Mouse (Mus musculus) adrenal gland, postnatal 4 days (tissue): ENCODE results near the gene Ubl5. TPM values are rescaled to one million over a fixed set of nuclear protein-coding genes. Genes with fewer than 3 reads are reported as not detected.
"Not testable (repeated sequence)": the region's sequence is repeated elsewhere in the genome, so short reads cannot be mapped to it uniquely, and the experiment has no call there.

Experiments
- DNase-seq, 2 experiments: peaks; one replicate each; pipeline ENCODE4 v3.0.0; 2021 to 2022; ENCODE audit warnings: low spot score in 2 of 2, mixed read lengths in 2 of 2
- total RNA-seq, 2 experiments: library from RNA; stranded (reverse); gene quantifications; 2 replicates each; pipeline ENCODE4 v1.2.3; 2021

Ubl5 gene
- total RNA-seq, 2 experiments from 2014 or later: 271 to 275 TPM

DNA sequence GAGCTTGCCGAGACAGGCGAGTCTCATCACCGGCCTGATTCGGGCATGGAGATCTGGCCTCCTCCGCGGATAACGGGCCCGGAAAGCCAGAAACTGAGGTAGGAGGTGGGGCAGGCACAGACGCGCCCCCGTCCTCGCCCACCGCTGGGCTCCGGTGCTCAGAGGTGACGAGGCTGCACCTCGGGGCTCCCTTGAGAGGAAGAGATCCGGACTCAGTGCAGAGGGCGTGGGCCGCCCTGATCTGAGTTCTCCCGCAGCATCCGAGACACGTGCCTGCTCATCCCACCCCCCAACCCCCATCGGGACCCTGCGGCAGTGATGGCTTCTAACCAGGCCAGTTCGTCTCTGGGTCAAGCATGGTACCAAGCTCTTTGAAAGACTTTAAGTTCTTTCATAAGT is 9.6 kb downstream of the Ubl5 start:
- DNase-seq: peak in 1 of 2 experiments; percentile 23

DNA sequence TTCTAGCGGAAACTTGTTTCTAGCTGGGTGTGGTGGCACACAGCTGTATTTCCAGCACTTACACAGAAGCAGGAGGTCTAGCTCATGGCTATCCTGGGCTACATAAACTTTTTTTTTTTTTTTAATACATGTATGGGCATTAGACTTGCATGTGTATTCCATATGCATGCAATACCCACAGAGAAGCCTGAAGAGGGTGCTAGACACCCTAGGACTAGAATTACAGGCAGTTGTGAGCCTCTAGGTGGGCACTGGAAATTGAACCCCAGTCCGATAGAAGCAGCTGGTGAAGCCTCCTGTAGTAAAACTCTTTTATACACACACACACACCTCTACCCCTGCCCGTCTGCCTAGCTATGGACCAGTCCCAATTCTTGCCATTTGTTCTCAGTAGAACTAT is 11.2 kb downstream of the Ubl5 start:
- no peak for DNase-seq

GRCm38 (mm10) chr9:20657546-20657945 is 14.9 kb downstream of the Ubl5 start:
- DNase-seq: no peak

- peak; percentile 37 to 49 for DNase-seq
Observed at GRCm38 (mm10) chr9:20662325-20662724, 19.6 kb downstream of the Ubl5 start.

DNA sequence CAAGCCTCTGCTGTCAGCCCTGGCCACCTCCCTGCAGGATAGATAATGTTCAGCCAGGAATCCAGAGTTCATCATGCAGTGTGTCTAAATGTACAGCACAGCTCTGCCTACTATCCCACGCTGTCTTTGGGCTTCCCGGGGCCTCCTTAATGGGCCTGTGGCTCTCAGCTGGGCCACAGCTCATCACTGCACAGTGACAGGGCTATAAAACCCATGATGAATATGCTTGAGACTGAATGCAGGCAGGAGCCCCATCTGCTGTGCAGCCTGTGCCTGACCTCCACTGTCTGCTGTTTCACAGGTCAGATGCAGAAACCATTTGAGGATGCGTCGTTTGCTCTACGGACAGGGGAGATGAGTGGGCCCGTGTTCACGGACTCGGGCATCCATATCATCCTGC is 20.2 kb downstream of the Ubl5 start:
- no peak for DNase-seq

DNA sequence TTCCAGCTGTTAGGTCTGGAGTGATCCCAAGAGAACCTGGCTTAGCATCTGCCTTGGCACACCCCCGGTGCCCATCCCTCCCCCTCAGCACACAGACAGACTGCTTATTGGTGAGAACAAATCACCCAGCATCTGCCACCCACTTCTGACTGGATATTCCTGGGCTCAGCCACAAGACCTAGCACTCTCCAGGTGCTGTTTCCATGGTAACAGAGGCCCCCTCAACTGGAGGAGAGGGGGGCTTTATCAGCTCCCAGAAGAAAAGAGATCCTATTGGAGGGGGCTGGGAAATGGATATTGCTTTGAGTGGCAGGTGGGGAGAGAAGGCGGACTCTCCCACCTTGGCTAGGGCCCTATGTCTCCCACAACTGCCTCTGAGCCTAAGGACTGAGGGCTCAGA is 21.3 kb downstream of the Ubl5 start:
- DNase-seq: no peak

GRCm38 (mm10) chr9:20664366-20664765 is 21.7 kb downstream of the Ubl5 start:
- no peak for DNase-seq

GRCm38 (mm10) chr9:20664982-20665637 is 22.4 kb downstream of the Ubl5 start:
- DNase-seq: no peak

DNA sequence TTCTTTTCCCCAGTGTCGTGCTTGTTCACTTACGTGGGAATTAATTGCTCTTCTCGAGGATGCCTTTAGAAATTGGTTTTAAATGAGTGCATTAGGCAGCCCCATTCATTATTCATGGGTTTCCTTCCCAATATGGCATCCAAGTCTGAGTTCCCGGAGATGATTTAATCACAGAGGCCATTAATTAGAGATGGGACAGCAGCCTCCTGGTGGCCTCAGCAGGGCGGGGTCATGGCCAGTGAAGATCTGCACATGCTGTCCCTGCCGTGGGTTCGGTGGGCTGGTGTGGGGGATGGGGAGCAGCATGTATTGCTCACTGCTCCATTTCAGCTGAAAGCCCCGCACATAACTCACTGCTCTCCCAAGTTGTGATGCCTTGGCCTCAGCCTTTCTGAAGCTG is 23.2 kb downstream of the Ubl5 start:
- DNase-seq: no peak

GRCm38 (mm10) chr9:20666510-20667034 is 23.9 kb downstream of the Ubl5 start:
- DNase-seq: no peak

DNA sequence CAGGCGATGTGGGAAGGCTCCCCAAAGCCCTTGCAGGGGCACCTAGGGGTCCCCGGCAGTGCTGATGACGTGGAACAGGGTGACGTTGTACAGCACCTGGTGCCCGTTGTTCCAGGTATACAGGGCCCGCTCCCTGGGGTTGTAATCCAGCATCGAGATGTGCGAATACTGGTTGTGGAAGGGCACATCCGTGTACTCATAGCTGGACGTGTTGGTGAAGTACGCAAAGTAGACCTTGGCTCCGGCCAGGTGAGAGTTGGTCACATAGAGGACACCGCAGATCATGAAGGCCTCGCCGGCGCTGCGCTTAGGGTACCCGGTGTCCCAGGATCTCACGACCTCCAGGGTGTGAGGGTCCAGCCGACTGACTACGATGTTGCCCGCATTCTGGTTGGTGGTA is 25.4 kb downstream of the Ubl5 start:
- DNase-seq: no peak

DNA sequence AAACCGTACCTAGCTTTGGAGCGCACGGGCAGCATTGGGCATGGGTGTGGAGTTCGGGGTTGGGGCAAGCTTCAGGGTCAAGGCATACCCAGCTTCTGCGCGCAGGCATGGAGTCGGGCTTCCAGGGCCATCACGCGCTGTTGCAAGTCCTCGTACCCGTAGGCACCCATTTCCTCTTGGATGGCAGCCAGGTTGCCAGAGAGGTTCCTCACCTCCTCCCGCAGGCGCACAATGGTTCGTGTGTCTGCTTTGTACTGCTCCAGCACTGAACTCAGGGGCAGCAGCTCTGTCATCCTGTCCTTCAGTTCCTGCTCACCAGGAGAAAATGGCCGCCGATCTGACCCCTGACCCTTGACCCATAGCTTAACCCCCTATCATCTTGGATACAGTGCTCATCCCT is 29.4 kb downstream of the Ubl5 start:
- no peak for DNase-seq

- no peak for DNase-seq
Observed at GRCm38 (mm10) chr9:20677892-20678291, 35.2 kb downstream of the Ubl5 start.

DNA sequence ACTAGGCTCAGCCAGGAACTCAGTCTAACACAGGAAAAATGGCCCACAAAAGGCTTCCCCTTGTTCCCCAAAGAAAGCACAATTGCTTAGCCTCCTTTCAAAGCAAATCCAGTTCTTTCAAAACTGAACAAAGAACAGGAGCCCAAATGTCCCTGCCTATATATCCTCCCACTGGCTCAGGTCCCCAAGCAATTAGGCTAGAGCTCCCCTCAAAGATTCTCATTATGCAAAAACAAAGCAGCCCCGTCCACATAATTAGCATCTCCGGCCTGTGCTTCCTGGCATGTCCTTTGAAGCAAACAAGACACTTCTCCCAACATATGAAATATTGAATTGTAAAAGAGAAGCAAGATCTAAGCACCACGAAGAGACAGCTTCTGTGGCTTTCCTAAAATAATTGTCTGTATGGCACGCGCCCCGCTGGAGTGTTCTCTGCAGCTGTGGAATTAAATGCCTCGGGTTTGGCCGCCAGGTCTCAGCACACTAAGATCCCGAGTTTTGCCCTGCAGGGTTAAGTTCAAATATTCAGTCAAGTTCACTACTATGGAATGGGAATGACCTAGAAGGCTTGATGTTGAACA is 37.8 kb downstream of the Ubl5 start:
- no peak for DNase-seq

GRCm38 (mm10) chr9:20681546-20682388 is 39.1 kb downstream of the Ubl5 start:
- no peak for DNase-seq

GRCm38 (mm10) chr9:20682389-20682722 is 39.7 kb downstream of the Ubl5 start:
- no peak for DNase-seq

DNA sequence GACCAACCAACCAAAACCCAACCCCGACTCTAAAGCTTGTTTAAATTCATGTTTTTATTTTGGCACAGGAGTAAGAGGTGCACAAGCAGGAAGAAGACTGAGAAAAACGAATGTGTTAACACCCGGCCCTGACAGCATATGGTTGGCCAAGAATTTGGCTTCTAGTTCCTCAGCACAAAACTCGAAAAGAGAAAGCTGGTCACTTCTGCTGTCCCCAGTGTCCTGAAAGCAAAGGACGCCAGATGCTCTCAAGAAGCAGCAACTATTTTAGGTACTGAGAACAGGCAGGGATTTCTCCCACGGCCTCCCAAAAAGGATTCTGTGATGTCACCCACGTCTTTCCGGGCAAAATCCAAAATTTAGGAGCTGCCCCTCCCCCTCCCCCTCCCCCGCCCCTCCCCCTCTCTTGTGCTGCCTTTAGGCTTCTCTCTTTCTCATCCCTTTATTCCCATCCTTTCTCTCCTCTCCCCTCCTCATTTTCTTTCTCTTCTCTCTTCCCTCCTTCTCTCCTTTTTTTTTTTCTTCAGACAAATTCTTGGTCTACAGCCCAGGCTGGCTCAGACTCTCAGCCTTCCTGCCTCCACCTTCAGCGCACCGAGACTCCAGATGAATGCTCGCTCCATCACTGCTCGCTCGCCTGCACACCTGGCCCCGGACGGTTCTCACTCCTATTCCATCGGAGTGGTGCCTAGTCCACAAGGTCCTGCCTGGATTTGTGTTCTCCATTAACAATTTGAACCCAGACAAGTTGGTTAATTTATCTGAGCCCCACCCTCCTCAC is 42.6 kb downstream of the Ubl5 start:
- no peak for DNase-seq

GRCm38 (mm10) chr9:20689403-20689802 is 46.7 kb downstream of the Ubl5 start:
- no peak for DNase-seq

- DNase-seq: no peak
Observed at GRCm38 (mm10) chr9:20689913-20690312, 47.2 kb downstream of the Ubl5 start.

DNA sequence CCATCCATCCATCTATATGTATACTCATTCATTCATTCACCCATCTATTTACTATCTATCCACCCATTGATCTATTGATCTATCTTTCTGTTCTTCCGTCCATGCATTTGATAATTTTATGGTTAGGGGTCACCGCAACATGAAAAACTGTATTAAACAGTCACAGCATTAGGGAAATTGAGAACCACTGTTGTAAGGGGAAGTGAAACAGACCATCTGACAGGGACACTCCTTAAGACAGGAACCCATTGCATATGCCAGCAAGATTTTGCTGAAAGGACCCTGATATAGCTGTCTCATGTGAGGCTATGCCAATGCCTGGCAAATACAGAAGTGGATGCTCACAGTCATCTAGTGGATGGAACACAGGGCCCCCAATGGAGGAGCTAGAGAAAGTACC is 47.8 kb downstream of the Ubl5 start:
- not testable (repeated sequence) for DNase-seq

DNA sequence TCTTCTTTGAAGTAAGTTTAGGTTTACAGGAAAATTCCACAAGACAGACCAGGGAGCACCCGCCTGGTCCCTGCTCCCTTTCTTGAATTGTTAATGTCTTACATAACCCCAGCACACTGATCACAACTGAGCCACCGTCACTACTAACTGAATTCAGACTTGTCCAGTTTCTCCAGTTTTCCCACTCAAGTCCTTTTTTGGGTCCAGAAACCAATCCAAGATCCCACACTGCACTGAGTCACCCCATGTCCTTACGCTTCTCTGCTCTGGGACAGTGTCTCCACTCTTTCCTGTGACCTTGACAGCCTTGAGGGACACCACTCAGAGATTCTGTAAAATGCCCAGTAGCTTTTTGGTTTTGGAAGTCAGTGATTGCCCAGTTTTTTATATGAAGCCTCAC is 50.2 kb downstream of the Ubl5 start:
- no peak for DNase-seq
